Mouse (Mus musculus) liver, embryonic 11.5 days (tissue): ENCODE measurements around the gene Wwc2. TPM values are rescaled to one million over a fixed set of nuclear protein-coding genes. Genes with fewer than 3 reads are reported as not detected.

Experiments used
- ATAC-seq: fragments of 200-750 bp; cut with Nextera tagmentation; replicated peaks from 2 replicates; pipeline ENCODE4 v1.8.0; 2017; ENCODE audit warnings: moderate number of reproducible peaks, mild to moderate bottlenecking, moderate TSS enrichment, moderate library complexity; ENCODE audit not compliant: low FRiP score
- DNase-seq: peaks from one replicate; pipeline ENCODE4 v3.0.0-alpha.2; 2017; ENCODE audit warnings: low spot score
- H3K27ac ChIP-seq: fragments of 300-500 bp; sonication (generic); 2 replicates; pipeline ENCODE4 v1.5.1; 2014; ENCODE audit warnings: mild to moderate bottlenecking, low read depth, low read length, control low read depth
- H3K27me3 ChIP-seq: fragments of 300-500 bp; sonication (generic); replicated peaks from 2 replicates; pipeline ENCODE4 v1.6.1; 2014; ENCODE audit warnings: low read length, mixed read lengths; ENCODE audit not compliant: control insufficient read depth, insufficient read depth
- H3K36me3 ChIP-seq: fragments of 300-500 bp; sonication (generic); 2 replicates; pipeline ENCODE4 v1.6.1; 2014; ENCODE audit warnings: mild to moderate bottlenecking, low read length, moderate library complexity, mixed read lengths; ENCODE audit not compliant: control insufficient read depth, insufficient read depth
- H3K4me1 ChIP-seq: fragments of 300-500 bp; sonication (generic); replicated peaks from 2 replicates; pipeline ENCODE4 v1.6.1; 2014; ENCODE audit warnings: low read length, mixed read lengths; ENCODE audit not compliant: control insufficient read depth, insufficient read depth
- H3K4me2 ChIP-seq: fragments of 300-500 bp; sonication (generic); 2 replicates; pipeline ENCODE4 v1.6.1; 2014; ENCODE audit warnings: mild to moderate bottlenecking, control low read depth, moderate library complexity
- H3K4me3 ChIP-seq: fragments of 300-500 bp; sonication (generic); 2 replicates; pipeline ENCODE4 v1.5.1; 2014; ENCODE audit warnings: low read depth, low read length, control low read depth
- H3K9ac ChIP-seq: fragments of 300-500 bp; sonication (generic); 2 replicates; pipeline ENCODE4 v1.6.1; 2014; ENCODE audit warnings: low read depth, low read length, control low read depth
- H3K9me3 ChIP-seq: fragments of 300-500 bp; sonication (generic); 2 replicates; pipeline ENCODE4 v1.6.1; 2016; ENCODE audit warnings: low read length, inconsistent platforms, mixed read lengths; ENCODE audit not compliant: control insufficient read depth
- WGBS: fragments of 180-500 bp; shearing (Covaris S2); extraction: QIAGEN DNeasy Blood & Tissue Kit; methylation state at CpG from one replicate; pipeline ENCODE4 v1.1.7; 2014; 5-methylcytosine and 5-hydroxymethylcytosine counted together
- polyA plus RNA-seq: library from polyadenylated mRNA; unstranded; fragments of >200 nt; fragmentation: Nextera tagmentation; extraction: Ambion mirVana; gene quantifications from 2 replicates; pipeline ENCODE4 v1.2.1, GENCODE M21; 2014

Wwc2 gene
- polyA plus RNA-seq, 1 experiment from 2014 or later, result 7.3 TPM

- Histone ChIP-seq H3K4me2 (no peak overlapping the region), H3K9ac (no peak overlapping the region), H3K36me3 (no peaks in the 10 kb centered on the region), H3K4me3 (no peak overlapping the region), H3K27ac (no peak overlapping the region), H3K27me3 (no peaks in the 10 kb centered on the region), H3K4me1 (peaks cover 8% of the 10 kb centered on the region; the same call in 1 of the 2 replicates), H3K9me3 (no peaks in the 10 kb centered on the region)
- DNase-seq (no peak), ATAC-seq (no peak)
- 69% methylated on average over 10 of the region's 10 CpGs for WGBS
These were observed 5.1 kb downstream of the Wwc2 start for GRCm38 (mm10) chr8:47985644-47986043.

DNA sequence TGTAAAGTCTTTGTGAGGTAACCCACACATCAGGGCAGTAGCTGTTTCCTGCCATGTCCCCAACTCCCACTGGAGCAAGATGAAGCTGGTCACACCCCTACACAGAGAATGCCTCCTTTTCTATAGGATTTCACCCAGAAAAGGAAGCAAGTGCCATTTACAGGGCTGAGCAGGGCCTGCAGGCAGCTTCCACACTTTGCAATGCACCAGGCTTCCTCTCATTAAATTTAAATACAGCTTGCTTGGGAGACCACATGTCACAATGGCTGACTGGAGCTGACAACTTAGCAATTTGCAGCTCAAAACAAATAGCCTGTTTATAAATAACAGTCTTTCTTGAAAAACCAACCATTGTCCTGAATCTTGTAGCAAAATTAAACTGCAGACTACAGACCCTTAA is 5.5 kb downstream of the Wwc2 start:
- Histone ChIP-seq H3K4me3 (no peak overlapping the region), H3K4me2 (no peak overlapping the region), H3K9me3 (no peaks in the 10 kb centered on the region), H3K4me1 (peaks cover 8% of the 10 kb centered on the region; the same call in 1 of the 2 replicates), H3K27ac (no peak overlapping the region), H3K27me3 (no peaks in the 10 kb centered on the region), H3K9ac (no peak overlapping the region), H3K36me3 (no peaks in the 10 kb centered on the region)
- ATAC-seq (no peak), DNase-seq (no peak)

DNA sequence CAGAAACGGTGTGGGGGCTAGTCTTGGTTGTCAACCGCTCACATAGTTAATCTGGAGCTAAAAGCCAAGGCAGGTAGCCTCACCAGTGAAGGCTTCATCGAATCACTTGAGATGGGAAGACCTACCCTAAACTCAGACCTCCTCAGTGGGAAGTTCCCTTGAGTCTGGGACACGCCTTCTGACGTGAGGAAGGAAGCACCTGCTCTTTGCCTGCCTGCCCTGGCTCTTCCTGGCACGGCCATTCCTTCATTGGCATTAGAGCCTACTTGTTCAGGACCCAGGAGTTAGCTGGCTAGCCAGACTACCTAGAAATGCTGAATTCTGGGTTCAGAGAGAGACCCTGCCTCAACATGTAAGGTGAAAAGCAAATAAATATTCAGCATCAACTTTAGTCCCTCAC is 9.6 kb downstream of the Wwc2 start:
- 82% methylated on average over 6 of the region's 6 CpGs for WGBS
- no peak overlapping the region for H3K4me3 ChIP-seq
- no peak overlapping the region for H3K4me2 ChIP-seq
- H3K4me1 ChIP-seq, result no peaks in the 10 kb centered on the region; the same call in 1 of the 2 replicates
- H3K9me3 ChIP-seq, result no peaks in the 10 kb centered on the region
- H3K9ac ChIP-seq, result no peak overlapping the region
- H3K27me3 ChIP-seq, result no peaks in the 10 kb centered on the region
- no peak overlapping the region for H3K27ac ChIP-seq
- ATAC-seq (no peak), DNase-seq (no peak)
- H3K36me3 ChIP-seq, result no peaks in the 10 kb centered on the region

DNA sequence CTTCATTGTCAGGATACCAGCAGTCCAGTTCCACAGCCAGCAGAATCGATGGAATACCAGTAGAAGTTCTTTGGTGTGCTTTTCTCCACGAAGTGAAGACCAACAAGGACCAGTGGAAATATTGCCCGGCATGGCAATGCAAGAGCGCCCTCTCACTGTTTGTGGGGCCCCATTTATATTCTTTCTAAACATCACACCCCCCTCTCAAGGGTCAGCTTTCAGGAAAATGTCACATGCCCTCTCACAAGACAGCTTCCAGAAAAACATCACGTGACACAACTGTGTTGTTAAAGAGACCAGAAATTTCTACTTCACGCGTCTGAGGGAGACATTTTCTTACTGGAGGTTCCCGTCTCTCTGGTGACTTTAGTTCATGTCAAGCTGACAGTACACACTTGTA is 10.8 kb downstream of the Wwc2 start:
- H3K27ac ChIP-seq, result no peak overlapping the region
- H3K36me3 ChIP-seq, result no peaks in the 10 kb centered on the region
- no peak overlapping the region for H3K9ac ChIP-seq
- no peak for DNase-seq
- peaks cover 2% of the 10 kb centered on the region; the same call in 1 of the 2 replicates for H3K4me1 ChIP-seq
- H3K4me3 ChIP-seq, result no peak overlapping the region
- ATAC-seq, result no peak
- no peaks in the 10 kb centered on the region for H3K27me3 ChIP-seq
- no peaks in the 10 kb centered on the region for H3K9me3 ChIP-seq
- WGBS, result 87% methylated on average over 8 of the region's 8 CpGs
- H3K4me2 ChIP-seq, result no peak overlapping the region

GRCm38 (mm10) chr8:47978755-47979154 is 12.0 kb downstream of the Wwc2 start:
- WGBS, result 76% methylated on average over 6 of the region's 6 CpGs
- Histone ChIP-seq H3K36me3 (no peaks in the 10 kb centered on the region), H3K9ac (no peak overlapping the region), H3K4me1 (peaks cover 6% of the 10 kb centered on the region; the same call in 1 of the 2 replicates), H3K4me3 (no peak overlapping the region), H3K9me3 (no peaks in the 10 kb centered on the region), H3K27ac (no peak overlapping the region), H3K4me2 (no peak overlapping the region), H3K27me3 (no peaks in the 10 kb centered on the region)
- DNase-seq (no peak), ATAC-seq (no peak)

DNA sequence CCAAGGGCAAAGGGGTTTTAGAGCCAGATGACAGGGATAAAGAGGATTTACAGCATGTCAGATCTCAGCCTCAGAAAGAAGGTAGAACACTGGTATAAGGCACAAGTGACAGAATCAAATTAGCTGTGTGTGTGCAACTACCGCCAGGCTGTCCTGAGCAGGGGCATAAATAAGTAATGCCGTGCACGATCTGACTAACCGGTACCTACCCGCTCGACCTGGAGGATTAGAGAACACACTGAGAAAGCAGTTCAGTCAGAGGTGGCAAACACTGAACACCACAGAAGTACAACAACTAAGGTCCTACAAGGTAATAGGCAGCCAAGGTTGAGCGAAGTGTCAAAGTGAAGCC is 15.8 kb downstream of the Wwc2 start:
- DNase-seq (no peak), ATAC-seq (no peak; the same call in 1 of the 2 replicates)
- peak overlapping the region; percentile 43 for H3K4me2 ChIP-seq
- H3K4me1 ChIP-seq, result peaks cover 6% of the 10 kb centered on the region; the same call in 1 of the 2 replicates
- peak overlapping the region; percentile 34 for H3K4me3 ChIP-seq
- H3K36me3 ChIP-seq, result no peaks in the 10 kb centered on the region
- no peak overlapping the region for H3K27ac ChIP-seq
- H3K9ac ChIP-seq, result no peak overlapping the region
- H3K27me3 ChIP-seq, result no peaks in the 10 kb centered on the region
- WGBS, result 37% methylated on average over 7 of the region's 7 CpGs
- H3K9me3 ChIP-seq, result no peaks in the 10 kb centered on the region

GRCm38 (mm10) chr8:47974138-47974962 is 16.4 kb downstream of the Wwc2 start:
- peak overlapping the region; percentile 34 for H3K4me3 ChIP-seq
- peaks cover 6% of the 10 kb centered on the region; the same call in 1 of the 2 replicates for H3K4me1 ChIP-seq
- 0 out of 2 replicates have a peak, but pooled peaks have one; percentile 34 for ATAC-seq
- 35% methylated on average over 20 of the region's 20 CpGs for WGBS
- H3K4me2 ChIP-seq, result peak overlapping the region; percentile 43
- H3K9me3 ChIP-seq, result no peaks in the 10 kb centered on the region
- no peak overlapping the region for H3K27ac ChIP-seq
- no peaks in the 10 kb centered on the region for H3K36me3 ChIP-seq
- no peak for DNase-seq
- H3K9ac ChIP-seq, result no peak overlapping the region
- no peaks in the 10 kb centered on the region for H3K27me3 ChIP-seq

DNA sequence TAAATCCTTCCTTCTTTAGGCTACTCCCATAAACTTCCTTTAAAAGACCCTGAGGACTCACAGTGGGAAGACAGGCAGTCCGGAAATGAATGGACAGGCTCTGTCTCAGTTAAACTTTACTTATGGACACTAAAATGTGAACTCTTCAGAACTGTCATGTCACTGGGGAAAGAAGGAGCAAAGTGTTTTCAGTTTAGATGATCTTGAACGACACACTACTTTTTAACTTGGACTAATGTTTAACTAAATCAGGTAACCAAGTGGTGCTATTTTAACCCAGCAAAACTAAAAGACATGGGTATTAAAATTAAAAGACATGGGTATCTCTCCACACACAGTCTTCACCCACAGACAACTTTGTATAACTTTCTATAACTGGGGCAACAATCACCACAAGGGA is 19.6 kb downstream of the Wwc2 start:
- Histone ChIP-seq H3K4me1 (peaks cover 6% of the 10 kb centered on the region; the same call in 1 of the 2 replicates), H3K4me3 (no peak overlapping the region), H3K9ac (no peak overlapping the region), H3K9me3 (no peaks in the 10 kb centered on the region), H3K27me3 (no peaks in the 10 kb centered on the region), H3K36me3 (no peaks in the 10 kb centered on the region), H3K27ac (no peak overlapping the region), H3K4me2 (no peak overlapping the region)
- DNase-seq (no peak), ATAC-seq (no peak)
- WGBS, result 77% methylated on average over 2 of the region's 2 CpGs

DNA sequence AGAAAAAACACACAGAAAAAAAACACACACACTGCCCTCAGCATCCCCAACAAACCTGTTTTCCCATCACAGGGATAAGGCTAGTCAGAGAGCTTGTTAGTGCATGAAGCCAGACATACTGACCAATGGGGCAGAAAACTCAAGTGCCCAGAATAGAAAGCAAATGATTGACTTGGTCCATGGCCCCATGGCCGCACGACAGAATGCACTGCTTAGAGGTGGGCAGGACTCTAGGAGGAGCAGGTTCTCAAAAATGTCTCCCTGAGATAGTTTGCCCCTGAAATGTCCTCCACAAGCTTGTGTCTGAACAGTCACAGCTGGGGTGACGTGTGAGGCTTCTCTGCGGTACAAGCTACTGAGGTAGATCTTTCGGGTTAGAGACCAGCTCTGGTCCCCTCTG is 20.1 kb downstream of the Wwc2 start:
- H3K27me3 ChIP-seq, result no peaks in the 10 kb centered on the region
- no peak overlapping the region for H3K27ac ChIP-seq
- H3K4me3 ChIP-seq, result no peak overlapping the region
- no peak overlapping the region for H3K4me2 ChIP-seq
- H3K36me3 ChIP-seq, result no peaks in the 10 kb centered on the region
- no peak overlapping the region for H3K9ac ChIP-seq
- no peak for ATAC-seq
- no peaks in the 10 kb centered on the region for H3K9me3 ChIP-seq
- 81% methylated on average over 5 of the region's 5 CpGs for WGBS
- peaks cover 6% of the 10 kb centered on the region; the same call in 1 of the 2 replicates for H3K4me1 ChIP-seq
- no peak for DNase-seq
